In the genomic region with DNA sequence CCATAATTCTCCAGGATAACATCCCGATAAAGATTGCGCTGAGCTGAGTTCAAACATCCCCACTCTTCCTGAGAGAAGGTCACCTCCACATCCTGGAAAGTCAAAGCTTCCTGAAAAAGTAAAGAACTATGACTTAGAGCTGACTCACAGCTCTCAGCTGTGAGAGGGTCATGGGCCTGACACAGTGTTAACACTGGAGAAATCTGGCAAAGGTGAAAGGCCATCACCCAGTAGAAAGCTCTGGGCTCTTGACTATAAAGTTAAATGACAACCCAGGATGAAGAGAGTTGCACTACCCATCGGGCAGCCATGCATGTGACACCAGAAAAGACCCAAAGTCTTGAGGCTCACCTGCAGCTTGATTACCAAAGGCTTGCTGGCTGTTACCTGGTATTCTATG, we compare ENCODE assay signal across 43 mouse cellular contexts. TPM values are rescaled to one million over a fixed set of nuclear protein-coding genes. Genes with fewer than 3 reads are reported as not detected.
"Had no signal": no experiment of that assay in that cellular context is flagged by ENCODE, and none has a peak within 500 bp of the region (broad histone marks: within the 10 kb centered on the region; RNA-seq: fewer than 3 reads in every experiment).

No protein-coding gene starts in this region.

- H3K4me3 ChIP-seq: heart, embryonic 10.5 days; heart, embryonic 12.5 days; heart, embryonic 13.5 days; heart, embryonic 15.5 days; hindbrain, embryonic 10.5 days; hindbrain, embryonic 12.5 days; hindbrain, embryonic 13.5 days; hindbrain, embryonic 15.5 days; intestine, embryonic 15.5 days; kidney, embryonic 15.5 days; layer of hippocampus, adult 2 months had no signal

- H3K27me3 ChIP-seq: heart, embryonic 12.5 days; heart, embryonic 13.5 days; heart, embryonic 15.5 days; hindbrain, embryonic 12.5 days; hindbrain, embryonic 13.5 days; hindbrain, embryonic 15.5 days; intestine, embryonic 15.5 days; kidney, embryonic 15.5 days had no signal

- DNase-seq: heart, postnatal 10 days; heart, postnatal 14 days; heart, postnatal 36 days; heart, postnatal 4 days; kidney, adult 11 months; kidney, adult 18-20 months; kidney, adult 2 months; kidney, adult 8-10 months; kidney, adult 9 months; kidney, postnatal 10 days; kidney, postnatal 14 days; kidney, postnatal 25 days; kidney, postnatal 36 days; kidney, postnatal 4 days; layer of hippocampus, adult 9-11 months; layer of hippocampus, postnatal 36 days had no signal

- H3K9ac ChIP-seq: heart, embryonic 12.5 days; heart, embryonic 13.5 days; heart, embryonic 15.5 days; hindbrain, embryonic 12.5 days; hindbrain, embryonic 13.5 days; hindbrain, embryonic 14.5 days; hindbrain, embryonic 15.5 days; intestine, embryonic 15.5 days; kidney, embryonic 15.5 days had no signal

- H3K4me1 ChIP-seq: heart, embryonic 10.5 days; heart, embryonic 12.5 days; heart, embryonic 13.5 days; hindbrain, embryonic 10.5 days; hindbrain, embryonic 12.5 days; hindbrain, embryonic 13.5 days; hindbrain, embryonic 15.5 days; intestine, embryonic 15.5 days; kidney, embryonic 15.5 days had no signal

- H3K27ac ChIP-seq: heart, embryonic 10.5 days; heart, embryonic 13.5 days; heart, embryonic 15.5 days; hindbrain, embryonic 10.5 days; hindbrain, embryonic 12.5 days; hindbrain, embryonic 13.5 days; hindbrain, embryonic 14.5 days; hindbrain, embryonic 15.5 days; hindbrain, postnatal 0 days; intestine, embryonic 15.5 days; kidney, embryonic 15.5 days; kidney, postnatal 0 days; layer of hippocampus, adult 2 months had no signal

RNA-seq across cellular contexts. Expression of a gene that starts 12.9 kb away (rescaled TPM):
- total RNA-seq: heart, postnatal 10 days; heart, postnatal 14 days; heart, postnatal 25 days; heart, postnatal 36 days; heart, postnatal 4 days; hematopoietic stem cell, adult 5-6 weeks; hindbrain, postnatal 0 days; layer of hippocampus, adult 18-20 months; layer of hippocampus, adult 2 months; layer of hippocampus, adult 8-10 months; layer of hippocampus, postnatal 10 days; layer of hippocampus, postnatal 14 days; layer of hippocampus, postnatal 25 days; layer of hippocampus, postnatal 36 days; left cerebral cortex, adult 18-20 months had no signal
- polyA plus RNA-seq: heart, embryonic 10.5 days; heart, embryonic 12.5 days; heart, embryonic 13.5 days; heart, embryonic 14.5 days; heart, embryonic 16.5 days; hindbrain, embryonic 10.5 days; hindbrain, postnatal 0 days; intestine, embryonic 15.5 days; intestine, embryonic 16.5 days; intestine, postnatal 0 days; kidney, adult 2 months; large intestine, adult 2 months had no signal
